Mouse (Mus musculus) adrenal gland, postnatal 25 days (tissue): ENCODE results near the gene Bicral. TPM values are rescaled to one million over a fixed set of nuclear protein-coding genes. Genes with fewer than 3 reads are reported as not detected.
A peak's percentile ranks its signal among the peaks of the same experiment; 100 is the strongest.
"Not testable (repeated sequence)": the region's sequence is repeated elsewhere in the genome, so short reads cannot be mapped to it uniquely, and the experiment has no call there.

Source experiments
- DNase-seq: peaks from one replicate; pipeline ENCODE4 v3.0.0; 2021; ENCODE audit warnings: mixed read lengths
- total RNA-seq: library from RNA; stranded (reverse); gene quantifications from 2 replicates; pipeline ENCODE4 v1.2.3, GENCODE M21; 2021

Bicral gene
- total RNA-seq, 1 experiment from 2014 or later = 24.6 TPM

DNA sequence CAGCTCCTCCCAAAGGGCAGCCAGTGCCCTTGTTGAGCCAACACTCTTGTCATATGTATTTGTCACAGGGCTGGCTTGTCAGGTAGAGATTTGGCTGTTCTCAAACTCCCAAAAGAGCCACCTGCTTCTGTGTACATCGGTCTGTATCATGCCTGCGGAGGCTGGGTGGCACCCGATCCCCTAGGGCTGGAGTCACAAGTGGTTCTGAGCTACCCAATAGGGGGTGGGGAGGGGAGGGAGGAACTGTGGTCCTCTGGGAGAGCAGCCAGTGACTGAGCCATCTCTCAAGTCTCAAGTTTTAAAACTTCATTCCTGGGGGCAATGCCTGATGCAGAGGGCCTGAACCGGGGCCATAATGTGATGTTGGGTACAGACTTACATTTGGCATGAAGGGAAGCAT, 61.5 kb downstream of the Bicral start:
- no peak for DNase-seq

DNA sequence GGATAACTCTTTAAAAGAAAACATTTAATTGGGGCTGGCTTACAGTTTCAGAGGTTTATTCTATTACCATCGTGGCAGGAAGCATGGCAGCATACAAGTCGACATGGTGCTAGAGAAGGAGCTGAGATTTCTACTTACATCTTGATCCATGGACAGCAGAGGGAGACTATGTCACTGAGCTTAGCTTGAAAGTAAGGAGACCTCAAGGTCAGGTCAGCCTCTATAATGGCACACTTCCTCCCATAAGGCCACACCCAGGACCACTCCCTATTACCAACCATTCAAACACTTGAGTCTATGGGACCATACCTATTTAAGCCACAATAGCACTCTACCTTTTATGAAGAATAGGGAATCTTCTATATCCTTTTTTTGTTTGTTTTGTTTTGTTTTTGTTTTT, 65.3 kb downstream of the Bicral start:
- no peak for DNase-seq

DNA sequence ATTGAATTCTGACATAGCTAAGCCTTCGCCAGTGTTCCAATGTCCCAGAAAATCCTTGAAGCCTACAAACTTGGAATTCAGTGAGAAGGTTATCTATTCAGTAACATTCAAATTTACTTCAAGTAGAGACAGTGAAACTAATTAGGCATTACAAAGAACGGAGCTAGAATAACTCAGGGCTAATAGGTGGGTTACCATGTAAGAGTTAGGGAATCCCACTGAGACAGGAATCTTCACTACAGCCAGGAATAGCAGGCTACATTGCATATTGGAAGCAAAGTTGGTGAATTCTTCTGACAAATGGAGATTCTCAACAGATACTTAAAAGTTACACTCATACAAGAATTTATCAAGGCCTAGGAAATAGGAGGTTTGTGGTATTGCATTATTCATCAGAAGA, 70.3 kb downstream of the Bicral start:
- DNase-seq = not testable (repeated sequence)

DNA sequence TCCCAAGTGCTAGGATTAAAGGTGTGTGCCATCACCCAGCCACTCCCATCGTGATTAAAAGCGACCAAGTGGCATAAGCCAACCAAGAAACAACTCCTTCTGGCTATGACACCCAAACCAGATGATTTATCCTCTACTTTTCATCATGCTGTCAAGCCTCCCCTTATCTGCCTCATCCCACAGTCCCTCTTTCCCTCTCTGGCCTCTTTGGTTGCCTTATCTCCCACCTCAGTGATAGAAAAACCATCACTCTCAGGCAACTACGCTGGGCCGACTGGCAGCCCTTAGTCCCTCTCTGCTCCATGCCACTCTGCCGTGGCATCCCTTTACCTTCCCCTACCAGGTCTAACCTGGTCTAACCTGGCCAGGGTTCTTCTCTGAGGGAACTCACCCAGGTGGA, 71.3 kb downstream of the Bicral start:
- no peak for DNase-seq

DNA sequence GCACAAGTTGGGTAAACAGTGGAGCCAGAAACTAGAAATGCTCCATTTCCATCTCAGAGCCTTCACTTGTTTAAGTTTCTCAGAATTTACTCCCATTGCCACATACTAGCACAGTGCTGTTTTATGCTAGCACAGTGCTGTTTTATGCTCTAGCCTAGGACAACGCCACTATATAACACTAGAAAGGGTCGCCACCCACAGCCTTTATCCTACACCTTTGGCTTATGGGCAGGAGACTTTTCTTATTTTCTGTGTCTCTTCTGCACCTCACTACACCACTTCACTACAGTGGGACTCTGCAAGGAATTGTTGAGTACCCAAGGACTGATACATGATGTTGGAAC, 75.1 kb downstream of the Bicral start:
- DNase-seq = no peak

DNA sequence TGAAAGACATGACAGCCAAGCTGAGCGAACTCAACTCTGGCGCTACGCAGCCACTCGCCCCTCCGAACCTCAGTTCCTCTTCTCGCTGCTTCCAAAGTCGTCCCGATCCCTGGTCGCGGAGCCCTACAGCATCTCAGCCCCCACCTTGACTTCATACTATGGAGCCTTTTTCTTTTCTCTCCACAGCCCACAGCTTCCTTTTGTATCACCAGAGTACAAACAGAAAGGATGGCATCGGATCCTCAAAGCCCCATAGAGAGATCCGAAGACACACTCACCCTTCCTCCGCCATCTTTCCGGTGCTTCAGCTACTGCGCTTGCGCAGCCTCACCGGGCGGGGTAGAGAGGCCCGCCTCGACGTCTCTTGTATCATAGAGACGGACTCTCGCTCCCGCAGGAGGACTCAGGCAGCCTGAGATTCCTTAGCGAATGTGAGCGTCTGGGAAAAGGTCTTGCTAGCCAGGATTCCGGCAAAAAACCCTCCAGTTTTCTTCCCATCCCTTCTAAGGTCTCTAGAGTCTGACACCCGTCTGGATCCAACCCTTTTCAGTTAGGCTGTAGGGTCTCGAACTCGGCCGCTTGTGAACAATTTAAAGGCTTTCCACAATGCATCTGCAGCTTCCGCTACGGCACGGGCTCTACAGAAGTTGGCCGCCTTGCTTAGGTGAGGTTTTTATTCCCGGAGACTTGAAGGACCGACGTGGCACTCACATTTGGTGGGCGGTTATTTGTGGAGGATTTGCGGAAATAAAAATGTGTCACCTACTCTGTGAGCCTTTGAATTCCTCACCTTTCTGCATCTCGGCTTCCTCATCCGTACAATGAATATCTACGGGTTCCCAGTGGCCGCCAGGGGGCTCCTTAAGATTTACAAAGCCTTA, 75.7 kb downstream of the Bicral start, which contains the start of gene Rpl7l1:
Gene Rpl7l1 (minus strand): TSS at position 332 of the 881 bp plus-strand sequence.
- DNase-seq = peak; percentile 91

DNA sequence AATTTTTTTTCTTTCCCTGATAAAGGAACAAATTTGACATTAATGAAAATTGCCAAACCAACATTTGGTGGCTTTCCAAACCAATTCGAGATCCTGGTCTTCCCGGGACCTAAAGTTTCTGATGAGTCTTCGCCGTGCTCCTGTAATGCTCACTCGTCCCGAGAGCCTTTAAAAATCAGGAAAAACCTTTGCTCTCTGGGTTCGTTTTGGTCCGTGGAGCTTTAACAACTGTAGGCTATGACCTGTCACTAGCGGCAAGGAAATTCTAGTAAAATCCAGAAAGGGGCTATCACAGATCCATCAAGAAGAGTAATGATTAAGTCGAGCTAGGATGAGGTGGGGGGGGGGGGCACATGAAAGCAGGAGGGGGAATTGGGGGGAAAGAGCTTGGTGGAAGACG, 76.4 kb downstream of the Bicral start:
- DNase-seq = no peak

DNA sequence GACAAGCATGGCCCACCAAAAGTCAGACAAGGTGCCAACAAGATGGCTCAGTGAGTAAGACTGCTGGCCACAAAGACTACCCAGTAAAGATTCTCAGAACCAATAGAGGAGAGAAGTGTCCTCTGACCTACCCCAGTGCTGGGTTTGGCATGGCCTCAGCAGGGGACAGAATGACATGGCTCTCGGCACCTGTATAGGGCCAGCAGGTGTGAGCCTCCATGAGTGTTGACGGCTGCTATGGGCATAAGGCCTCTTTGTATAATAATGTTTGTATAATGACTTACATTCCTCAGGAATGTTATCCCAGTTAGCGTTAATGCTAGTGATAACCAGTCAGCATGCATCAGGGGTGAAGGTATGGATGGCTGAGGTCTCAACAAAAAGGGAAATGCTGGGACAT, 82.2 kb downstream of the Bicral start:
- no peak for DNase-seq

DNA sequence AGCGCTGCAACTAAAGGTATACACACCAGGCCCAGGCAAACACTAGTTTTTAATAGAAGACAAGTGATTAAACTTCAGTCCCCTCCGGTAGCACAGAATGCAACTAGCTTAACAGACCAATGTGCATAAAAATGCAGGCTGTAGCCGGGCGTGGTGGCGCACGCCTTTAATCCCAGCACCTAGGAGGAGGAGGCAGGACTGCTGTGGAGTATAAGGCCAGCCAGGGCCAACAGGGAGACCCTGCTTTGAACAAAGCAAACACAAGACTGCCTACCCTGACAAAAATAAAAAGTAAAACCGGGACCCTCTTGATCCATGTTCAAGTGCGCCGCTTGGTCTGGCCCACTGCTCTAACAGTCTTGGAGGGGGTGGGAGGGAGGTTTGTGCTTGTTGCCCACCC, 83.2 kb downstream of the Bicral start:
- DNase-seq = no peak

DNA sequence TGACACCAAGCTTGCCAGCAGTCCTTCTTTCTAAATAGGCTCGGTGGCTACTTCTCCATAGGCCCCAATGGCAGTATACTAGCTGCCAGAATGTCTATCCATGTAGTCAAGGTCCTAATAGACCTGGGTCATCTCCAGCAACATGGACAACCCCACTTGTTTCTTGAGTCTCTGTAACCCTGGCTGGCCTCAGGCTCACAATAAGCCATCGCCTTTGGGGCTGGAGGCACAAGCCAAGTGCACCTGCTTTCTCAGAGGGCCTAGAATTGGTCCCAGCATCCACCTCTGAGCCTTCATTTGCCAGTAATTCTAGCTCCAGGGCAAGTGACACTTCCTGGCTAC, 84.2 kb downstream of the Bicral start:
- no peak for DNase-seq

DNA sequence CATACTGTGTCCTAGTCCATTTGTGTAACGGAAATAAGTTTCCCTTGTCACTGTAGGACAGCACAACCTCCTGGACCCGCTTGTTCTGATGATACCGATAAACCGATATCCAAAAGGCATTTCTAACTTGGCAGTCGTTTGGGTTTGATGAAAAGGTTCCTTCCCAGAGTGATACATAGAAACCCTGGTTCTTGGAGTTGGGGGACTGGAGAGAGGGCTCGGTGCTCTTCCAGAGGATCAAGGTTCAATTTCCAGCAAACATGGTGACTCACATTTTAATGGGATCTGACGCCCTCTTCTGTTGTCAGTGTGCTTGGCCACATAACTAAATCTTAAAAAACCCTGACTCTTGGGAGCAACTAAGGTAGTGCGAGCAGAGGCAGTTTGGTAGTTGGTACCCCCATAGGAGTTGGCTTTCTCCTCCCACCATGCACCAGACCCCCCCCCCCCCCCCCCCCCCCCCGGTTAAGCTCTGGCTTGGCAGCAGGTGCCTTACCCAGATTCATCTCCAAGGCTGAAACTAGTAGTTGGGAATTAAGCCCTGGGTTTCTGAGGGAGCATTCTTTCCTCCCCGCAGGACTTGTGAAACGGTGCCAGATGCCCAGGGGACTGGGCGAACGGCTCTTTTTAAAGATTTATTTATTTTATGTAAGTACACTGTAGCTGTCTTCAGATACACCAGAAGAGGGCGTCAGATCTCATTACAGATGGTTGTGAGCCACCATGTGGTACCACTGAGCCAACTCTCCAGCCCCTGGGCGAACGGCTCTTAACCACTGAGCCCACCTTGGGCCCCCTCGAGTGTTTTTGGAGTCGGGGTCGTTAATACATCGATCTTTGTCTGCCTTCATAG, 84.8 kb downstream of the Bicral start:
- no peak for DNase-seq

DNA sequence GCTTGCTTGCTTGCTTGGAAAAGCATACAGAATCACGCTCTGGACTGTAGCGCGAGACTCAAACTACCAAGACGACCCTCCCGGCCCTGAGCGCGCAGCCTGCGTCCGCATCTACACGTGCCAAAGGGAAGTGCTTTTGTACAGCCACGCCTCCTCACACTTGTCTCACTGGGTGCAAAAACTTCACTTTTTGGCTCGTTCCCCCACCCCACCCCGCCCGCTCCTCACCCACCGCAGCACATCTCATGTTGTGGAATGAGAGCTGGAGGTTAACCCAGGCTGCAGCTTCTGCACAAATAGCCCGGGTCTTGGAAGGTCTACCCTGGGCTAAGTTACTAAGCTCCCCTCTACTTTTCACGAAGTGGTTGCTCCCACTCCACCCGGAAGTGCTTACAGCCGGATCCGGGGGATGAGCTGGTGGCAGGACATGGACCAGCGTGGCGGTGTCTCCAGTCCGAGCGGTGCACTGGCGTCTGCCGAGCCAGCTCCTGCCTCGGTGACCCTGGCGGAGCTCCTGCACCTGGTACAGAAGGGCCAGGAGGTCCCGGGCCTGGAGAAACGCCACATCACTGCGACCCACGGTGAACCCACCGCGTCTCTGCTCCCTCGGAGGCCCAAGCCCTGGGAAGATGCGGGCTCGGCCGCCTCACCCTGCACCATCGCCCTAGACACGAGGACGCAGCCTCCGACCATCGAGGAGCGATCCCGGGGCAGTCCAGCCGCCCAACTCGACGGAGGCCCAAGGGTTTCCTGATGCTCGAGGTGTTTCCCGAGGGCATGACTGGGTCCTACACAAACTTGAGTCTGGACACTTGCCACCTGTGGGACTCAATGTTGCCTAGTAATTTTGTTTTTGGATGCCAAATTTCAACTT, 85.6 kb downstream of the Bicral start, which contains the start of gene 2310039H08Rik:
Gene 2310039H08Rik (plus strand): TSS at position 232 of the 874 bp plus-strand sequence.
- peak; percentile 83 for DNase-seq

DNA sequence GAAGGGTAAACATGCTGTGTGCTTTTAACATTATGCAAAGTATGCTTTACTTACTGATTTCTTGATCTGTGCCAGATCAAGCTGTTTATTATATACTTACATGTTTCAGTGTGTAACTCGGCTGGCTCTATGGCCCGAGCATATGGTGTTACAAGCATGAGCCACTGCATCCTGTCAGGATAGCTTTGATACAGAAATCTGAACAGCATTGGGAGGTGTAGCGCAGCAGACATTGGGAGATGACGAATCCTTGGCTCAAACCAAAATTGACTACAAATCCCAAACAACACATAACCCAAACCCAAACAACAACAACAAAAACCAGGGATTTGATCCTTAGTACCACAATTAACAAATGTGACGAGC, 86.3 kb downstream of the Bicral start:
- no peak for DNase-seq

DNA sequence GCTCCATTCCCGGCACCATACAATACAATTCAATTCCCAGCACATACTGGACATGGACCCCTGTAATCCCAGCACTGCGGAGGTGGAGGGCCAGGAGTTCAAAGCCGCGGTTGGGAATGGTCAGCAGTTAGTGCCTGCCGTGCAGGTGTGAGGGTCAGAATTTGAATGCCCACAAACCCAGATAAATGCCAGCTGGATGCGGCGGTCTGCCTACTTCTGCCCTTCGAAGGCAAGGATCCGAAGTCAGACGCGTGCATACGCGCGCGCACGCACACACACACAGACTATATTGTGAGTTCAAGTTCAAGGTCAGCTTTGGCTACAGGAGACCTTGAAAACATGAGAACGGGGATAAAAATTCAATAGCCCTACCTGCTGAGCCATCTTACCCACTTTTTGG, 86.7 kb downstream of the Bicral start:
- no peak for DNase-seq

DNA sequence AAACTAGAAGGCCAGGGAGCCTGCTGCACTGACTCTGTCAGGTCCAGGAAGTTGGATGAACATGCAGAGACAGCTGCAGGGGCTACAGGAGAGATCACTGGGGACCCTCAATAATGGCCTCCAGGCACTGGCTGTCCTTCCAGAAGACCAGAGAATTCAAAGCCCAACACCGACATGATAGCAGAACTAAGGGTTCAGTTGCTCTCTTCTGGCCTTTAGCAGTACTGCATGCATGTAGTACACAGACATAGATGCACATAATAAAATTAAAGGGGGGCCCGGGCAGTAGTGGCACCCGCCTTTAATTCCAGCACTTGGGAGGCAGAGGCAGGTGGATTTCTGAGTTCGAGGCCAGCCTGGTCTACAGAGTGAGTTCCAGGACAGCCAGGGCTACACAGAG, 87.3 kb downstream of the Bicral start:
- DNase-seq = no peak

DNA sequence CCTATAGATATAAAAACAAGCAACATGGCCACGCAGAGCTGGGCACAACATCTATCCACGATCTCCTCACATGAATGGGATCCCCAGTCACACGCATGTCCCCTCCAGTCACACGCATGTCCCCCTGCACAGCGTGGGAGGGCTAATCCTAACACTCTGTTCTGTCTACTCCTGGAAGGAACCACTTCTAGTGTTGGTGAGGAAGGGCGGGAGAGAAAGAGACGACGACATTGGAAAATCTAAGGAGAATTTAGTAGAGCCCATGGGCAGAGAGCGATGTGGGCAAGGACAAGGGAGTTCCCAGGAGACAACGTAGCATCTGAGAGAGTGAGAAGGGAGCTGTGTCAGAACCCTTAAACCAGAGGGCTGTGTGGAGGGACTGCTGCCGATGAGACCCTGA, 87.7 kb downstream of the Bicral start:
- DNase-seq = no peak

DNA sequence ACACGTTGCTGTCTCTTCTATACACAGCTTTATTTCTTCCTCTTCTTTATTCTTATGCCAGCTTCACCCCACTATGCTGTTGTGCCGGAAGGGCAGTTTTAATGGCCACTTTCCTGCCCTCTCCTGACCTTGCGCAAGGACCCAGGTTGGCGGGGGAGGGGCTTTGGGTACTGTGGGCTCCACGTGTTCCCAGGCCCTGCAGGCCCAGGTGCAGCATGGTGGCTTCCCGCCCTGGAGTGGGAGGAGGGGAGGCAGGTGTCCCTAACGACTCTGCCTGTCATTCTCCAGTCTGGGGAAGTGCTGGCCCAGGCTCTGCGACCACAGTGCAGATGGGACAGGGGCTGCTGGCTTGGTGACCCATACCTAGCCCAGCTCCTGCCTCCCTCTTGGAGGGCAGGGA, 90.4 kb downstream of the Bicral start:
- DNase-seq = no peak

DNA sequence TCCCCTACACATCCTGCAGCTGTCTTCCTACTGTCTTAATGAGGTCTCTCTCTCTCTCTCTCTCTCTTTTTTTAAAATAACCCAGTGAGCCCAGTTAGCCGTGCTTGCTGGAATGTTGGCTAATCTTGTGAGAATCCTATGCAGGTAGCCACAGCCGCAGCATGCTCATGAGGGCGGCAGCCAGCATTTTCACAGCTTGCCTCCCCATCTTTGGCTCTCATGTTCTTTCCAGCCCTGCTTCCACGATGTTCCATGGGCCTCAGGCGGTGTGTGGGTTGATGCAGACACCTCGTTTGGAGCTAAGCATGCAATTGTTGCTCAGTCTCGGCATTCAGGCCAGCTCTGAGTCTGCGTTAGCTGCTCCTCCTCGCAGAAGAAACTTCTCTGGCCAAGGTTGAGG, 93.4 kb downstream of the Bicral start:
- not testable (repeated sequence) for DNase-seq

DNA sequence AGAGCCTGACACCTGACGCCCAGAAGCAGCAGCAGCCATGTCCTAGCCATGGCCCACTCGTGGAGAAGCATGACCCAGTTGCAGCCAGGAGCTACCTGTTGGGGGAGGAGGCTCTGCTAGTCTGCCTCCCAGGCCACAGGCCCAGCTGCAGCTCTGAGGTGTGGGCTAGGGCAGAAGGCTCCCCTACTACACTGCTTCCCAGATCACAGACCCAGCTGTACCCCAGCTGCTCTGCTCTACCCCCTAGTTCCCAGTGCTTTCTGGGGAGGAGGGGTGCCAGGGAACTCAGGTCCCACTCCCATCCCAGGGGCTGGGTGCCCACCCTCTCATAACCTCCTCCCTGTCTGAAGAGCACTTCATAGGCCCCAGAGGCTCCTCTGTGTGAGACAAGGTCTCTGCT, 94.7 kb downstream of the Bicral start, which contains the start of gene Ptcra:
Gene Ptcra (minus strand): TSS at position 169 of the 400 bp plus-strand sequence.
- DNase-seq = no peak

DNA sequence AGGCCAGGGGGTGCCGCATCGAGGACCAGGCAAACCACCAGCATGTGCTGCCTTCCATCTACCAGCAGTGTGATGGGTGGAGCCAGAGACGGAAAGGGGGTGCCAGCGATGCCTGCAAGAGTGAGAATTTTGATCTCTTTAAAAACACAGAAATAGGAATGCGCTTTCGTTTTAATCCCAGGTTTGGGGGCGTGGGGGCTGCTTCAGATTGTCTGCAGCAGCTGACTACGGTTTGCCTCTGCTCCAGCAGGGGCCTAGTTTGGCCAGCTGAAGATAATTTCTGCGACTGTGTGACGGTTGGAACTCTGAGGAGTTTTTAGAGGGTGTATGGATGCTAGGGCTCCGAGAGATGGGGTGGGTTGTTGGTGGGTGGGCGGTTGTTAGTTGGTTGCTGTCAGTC, 99.5 kb downstream of the Bicral start:
- no peak for DNase-seq

DNA sequence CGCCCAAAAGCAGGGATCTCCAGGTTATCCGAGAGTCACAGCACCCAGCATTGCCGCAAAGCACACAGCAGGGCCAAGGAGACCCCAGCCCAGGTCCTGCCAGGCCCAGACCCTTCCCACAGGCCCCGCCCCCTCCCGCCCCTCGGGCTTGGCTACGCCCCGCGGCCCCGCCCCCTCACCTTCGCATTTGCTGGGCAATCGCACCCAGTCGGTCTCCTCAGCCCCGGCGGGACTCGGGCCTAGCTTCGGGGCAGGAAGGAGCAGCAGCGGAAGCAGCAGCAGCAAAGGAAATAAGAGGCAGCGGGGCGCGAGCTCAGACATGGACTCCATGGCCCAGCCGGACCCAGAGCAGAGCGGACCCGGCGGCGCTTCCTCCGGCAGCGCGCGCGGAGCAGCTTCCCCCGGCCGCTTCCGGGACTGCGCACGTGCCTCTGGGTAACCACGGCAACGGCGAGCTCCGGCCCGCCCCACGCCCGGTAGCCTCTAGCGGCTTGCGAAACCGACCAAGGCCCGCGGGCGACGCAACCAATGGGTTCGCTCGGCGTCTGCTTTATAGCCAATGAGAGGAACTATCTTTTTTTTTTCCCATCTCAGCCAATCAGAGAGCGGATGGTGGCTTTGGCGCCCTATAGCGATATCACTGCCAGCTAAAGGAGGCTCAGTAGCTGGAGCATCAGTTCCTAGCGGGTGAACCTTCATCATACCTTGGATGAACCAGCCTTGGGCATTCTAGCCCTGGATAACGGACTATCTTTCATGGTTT, 106.3 kb downstream of the Bicral start, which contains the start of gene Cnpy3:
Gene Cnpy3 (minus strand): TSS at position 421 of the 763 bp plus-strand sequence.
- peak; percentile 97 for DNase-seq
